Mouse (Mus musculus) lung, postnatal 0 days (tissue): Measurements from ENCODE around the gene Astn1. TPM values are rescaled to one million over a fixed set of nuclear protein-coding genes. Genes with fewer than 3 reads are reported as not detected.

Source experiments
- ATAC-seq: fragments of 200-750 bp; cut with Nextera tagmentation; 2 replicates; pipeline ENCODE4 v1.8.0; 2017; ENCODE audit warnings: moderate library complexity
- DNase-seq: peaks from one replicate; pipeline ENCODE4 v3.0.0-alpha.2; 2016; ENCODE audit warnings: low spot score
- H3K27ac ChIP-seq: fragments of 300-500 bp; sonication (generic); 2 replicates; pipeline ENCODE4 v1.5.1; 2014; ENCODE audit warnings: antibody characterized with exemption, mild to moderate bottlenecking, low read length, mixed read lengths
- H3K27me3 ChIP-seq: fragments of 300-500 bp; sonication (generic); replicated peaks from 2 replicates; pipeline ENCODE4 v1.6.1; 2014; ENCODE audit warnings: low read length, mixed read lengths; ENCODE audit not compliant: insufficient read depth
- H3K36me3 ChIP-seq: fragments of 300-500 bp; sonication (generic); 2 replicates; pipeline ENCODE4 v1.6.1; 2014; ENCODE audit warnings: low read length, mixed read lengths; ENCODE audit not compliant: insufficient read depth
- H3K4me1 ChIP-seq: fragments of 300-500 bp; sonication (generic); 2 replicates; pipeline ENCODE4 v1.6.1; 2014; ENCODE audit warnings: antibody characterized with exemption, low read depth, low read length, mixed read lengths; ENCODE audit not compliant: insufficient read depth
- H3K4me2 ChIP-seq: fragments of 300-500 bp; sonication (generic); replicated peaks from 2 replicates; pipeline ENCODE4 v1.6.1; 2014; ENCODE audit warnings: low read depth, mild to moderate bottlenecking, low read length, moderate library complexity, mixed read lengths
- H3K4me3 ChIP-seq: fragments of 300-500 bp; sonication (generic); 2 replicates; pipeline ENCODE4 v1.5.1; 2014; ENCODE audit warnings: low read depth, low read length
- H3K9ac ChIP-seq: fragments of 300-500 bp; sonication (generic); replicated peaks from 2 replicates; pipeline ENCODE4 v1.6.1; 2014; ENCODE audit warnings: low read depth, mild to moderate bottlenecking
- H3K9me3 ChIP-seq: fragments of 300-500 bp; sonication (generic); 2 replicates; pipeline ENCODE4 v1.6.1; 2016; ENCODE audit warnings: low read length, mixed read lengths
- CTCF ChIP-seq: IDR thresholded peaks from 2 replicates; pipeline ENCODE4 v1.5.1; 2016; ENCODE audit warnings: antibody characterized with exemption, mild to moderate bottlenecking
- EP300 ChIP-seq: IDR thresholded peaks from 2 replicates; pipeline ENCODE4 v1.6.1; 2016; ENCODE audit warnings: antibody characterized with exemption, mild to moderate bottlenecking, control low read depth
- WGBS: fragments of 180-500 bp; shearing (Covaris S2); extraction: QIAGEN DNeasy Blood & Tissue Kit; methylation state at CpG from one replicate; pipeline ENCODE4 v1.1.7; 2014; 5-methylcytosine and 5-hydroxymethylcytosine counted together
- polyA plus RNA-seq: library from polyadenylated mRNA; unstranded; fragments of >200 nt; fragmentation: Nextera tagmentation; extraction: Ambion mirVana; gene quantifications from 2 replicates; pipeline ENCODE4 v1.2.1, GENCODE M21; 2015

The Astn1 gene
- polyA plus RNA-seq, 1 experiment from 2014 or later, result 0.05 TPM

DNA sequence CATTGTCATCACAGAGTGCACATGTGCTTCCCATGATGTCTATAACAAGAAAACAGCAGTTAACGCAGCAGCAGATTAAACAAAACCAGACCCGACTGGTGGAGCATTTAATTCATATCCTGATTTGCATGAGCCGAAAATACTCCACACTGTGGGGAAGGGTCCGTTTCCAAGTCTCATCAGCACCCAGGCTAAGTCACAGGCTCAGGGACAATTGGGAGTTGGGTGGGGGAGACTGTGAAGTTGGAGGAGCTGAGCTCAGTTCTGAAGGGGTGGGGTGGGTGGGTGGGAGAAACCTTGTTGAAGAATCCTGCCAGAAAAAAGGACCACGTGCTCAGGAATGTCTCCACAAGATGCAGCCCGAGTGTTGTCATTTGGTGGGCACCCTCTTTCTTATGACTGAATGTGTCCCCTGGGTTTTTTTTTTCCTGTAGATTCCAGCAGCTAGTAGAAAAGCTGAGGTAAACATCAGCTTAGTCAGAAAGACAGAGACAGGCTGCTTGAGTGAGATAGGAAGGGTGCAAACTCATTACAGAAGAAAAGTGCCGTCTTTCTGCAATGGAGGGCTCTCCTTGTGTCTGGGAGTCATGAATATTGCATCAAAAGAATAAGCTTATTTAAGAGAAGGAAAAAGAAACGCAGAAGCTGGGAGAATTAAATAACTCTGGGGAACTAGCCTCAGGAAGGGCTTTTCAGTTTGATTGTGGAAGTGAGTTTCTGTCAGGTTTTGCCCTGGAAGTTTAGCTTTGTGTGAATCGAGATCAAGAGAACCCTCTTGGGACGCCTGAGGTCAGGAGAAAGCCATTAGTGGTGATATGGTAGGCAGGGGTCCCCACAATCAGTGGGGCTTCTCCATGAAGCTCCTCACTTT, 44.1 kb downstream of the Astn1 start:
- H3K27me3 ChIP-seq, result no peaks in the 10 kb centered on the region
- no peaks in the 10 kb centered on the region for H3K36me3 ChIP-seq
- TF ChIP-seq EP300 (no peak), CTCF (no peak)
- no peak overlapping the region for H3K27ac ChIP-seq
- DNase-seq (no peak), ATAC-seq (no peak)
- H3K9ac ChIP-seq, result no peak overlapping the region
- H3K4me3 ChIP-seq, result no peak overlapping the region
- no peak overlapping the region for H3K4me2 ChIP-seq
- 61% methylated on average over 10 of the region's 10 CpGs for WGBS
- no peaks in the 10 kb centered on the region for H3K9me3 ChIP-seq
- H3K4me1 ChIP-seq, result no peaks in the 10 kb centered on the region

DNA sequence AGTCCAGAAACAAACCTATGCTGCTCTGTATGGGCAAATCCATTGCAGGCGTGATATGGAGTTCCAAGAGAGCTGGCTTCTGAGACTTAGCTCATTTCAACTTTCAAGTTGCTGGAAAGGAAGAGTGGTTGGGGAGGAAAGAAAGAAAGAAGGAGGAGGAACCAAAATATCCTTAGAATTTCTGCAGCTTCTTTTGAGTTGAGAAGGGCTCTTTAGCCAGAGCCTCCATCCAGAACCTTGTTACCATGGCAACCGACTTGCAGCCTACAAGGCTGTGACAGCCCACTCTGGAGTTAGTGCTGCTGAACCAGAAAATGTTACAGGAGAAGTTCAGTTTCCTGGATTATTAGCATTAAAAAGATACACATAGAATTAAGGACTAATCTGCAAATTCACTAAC, 46.1 kb downstream of the Astn1 start:
- H3K4me1 ChIP-seq, result no peaks in the 10 kb centered on the region
- DNase-seq, result no peak

DNA sequence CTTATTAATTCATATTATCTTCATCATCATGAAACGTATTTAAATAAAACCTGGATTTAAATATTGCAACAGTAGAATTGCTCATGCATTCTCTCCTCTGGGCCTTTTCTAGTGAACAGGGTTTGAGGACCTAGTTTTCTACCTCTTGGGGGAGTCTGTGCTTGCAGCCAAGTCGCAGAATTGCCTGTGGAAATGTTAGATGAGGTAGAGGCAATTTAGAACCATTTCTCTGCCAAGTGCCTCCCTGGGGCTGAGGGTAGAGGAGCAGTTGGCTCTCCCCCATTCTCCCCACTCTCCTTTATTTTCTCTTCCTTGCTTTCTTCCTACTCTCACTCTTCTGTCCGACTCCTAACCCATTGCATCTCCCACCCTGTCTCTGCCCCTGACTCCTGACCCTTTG, 49.1 kb downstream of the Astn1 start:
- Histone ChIP-seq H3K9me3 (no peaks in the 10 kb centered on the region), H3K27ac (no peak overlapping the region), H3K4me1 (no peaks in the 10 kb centered on the region), H3K4me3 (no peak overlapping the region), H3K36me3 (no peaks in the 10 kb centered on the region), H3K4me2 (no peak overlapping the region), H3K9ac (no peak overlapping the region), H3K27me3 (no peaks in the 10 kb centered on the region)
- ATAC-seq, result no peak
- TF ChIP-seq CTCF (no peak), EP300 (no peak)
- DNase-seq, result no peak
- 58% methylated on average over 3 of the region's 3 CpGs for WGBS

More for the DNA sequence above, 46.1 kb downstream of the Astn1 start:
- WGBS, result 69% methylated on average over 2 of the region's 2 CpGs
- H3K4me3 ChIP-seq, result no peak overlapping the region
- ATAC-seq, result no peak
- H3K27me3 ChIP-seq, result no peaks in the 10 kb centered on the region
- no peak overlapping the region for H3K27ac ChIP-seq
- H3K4me2 ChIP-seq, result no peak overlapping the region
- no peaks in the 10 kb centered on the region for H3K9me3 ChIP-seq
- TF ChIP-seq CTCF (no peak), EP300 (no peak)
- H3K9ac ChIP-seq, result no peak overlapping the region
- no peaks in the 10 kb centered on the region for H3K36me3 ChIP-seq

DNA sequence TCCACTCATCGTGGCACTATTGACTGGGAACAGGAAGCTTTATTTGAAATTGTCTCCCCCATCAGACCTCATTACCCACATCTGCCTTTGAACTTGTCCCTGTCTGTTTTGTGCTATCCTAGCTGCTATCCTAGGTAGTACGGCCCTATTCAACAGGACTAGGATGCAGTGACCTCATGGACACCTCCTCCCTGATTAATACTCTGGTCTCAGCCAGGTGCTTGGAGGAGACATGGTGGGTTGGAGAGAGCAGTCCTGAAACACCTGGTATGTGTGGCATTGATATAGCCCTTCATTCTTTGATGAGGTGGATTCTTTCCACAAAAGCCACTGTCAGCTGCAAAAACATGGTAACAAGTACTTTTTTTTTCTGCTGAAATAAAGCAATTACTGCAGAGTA, 52.1 kb downstream of the Astn1 start:
- Histone ChIP-seq H3K27me3 (no peaks in the 10 kb centered on the region), H3K36me3 (no peaks in the 10 kb centered on the region), H3K9me3 (no peaks in the 10 kb centered on the region), H3K27ac (no peak overlapping the region), H3K4me2 (no peak overlapping the region), H3K4me3 (no peak overlapping the region), H3K4me1 (no peaks in the 10 kb centered on the region), H3K9ac (no peak overlapping the region)
- ATAC-seq, result no peak
- no peak for DNase-seq
- no peak for TF ChIP-seq EP300
- no peak for TF ChIP-seq CTCF
- WGBS, result 79% methylated on average over 2 of the region's 2 CpGs

DNA sequence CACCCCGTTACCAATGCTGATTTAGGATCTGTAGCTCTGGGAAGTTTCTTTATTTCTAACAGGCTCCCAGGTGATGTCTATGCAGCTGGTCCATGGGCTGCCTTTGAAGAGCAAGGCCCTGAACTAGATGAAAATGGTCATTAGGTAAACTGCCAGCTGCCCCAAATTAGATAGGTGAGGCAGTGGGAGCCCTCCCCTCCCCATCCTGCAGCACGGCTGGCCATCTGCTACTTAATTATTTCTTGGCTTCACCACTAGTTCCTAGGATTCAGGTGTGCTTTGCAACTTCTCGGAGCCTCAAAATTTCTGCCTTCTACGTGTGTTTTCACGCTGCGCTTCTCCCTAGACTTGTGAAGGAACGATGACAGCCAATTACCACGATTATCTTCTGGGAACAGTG, 59.4 kb downstream of the Astn1 start:
- no peak for TF ChIP-seq CTCF
- TF ChIP-seq EP300, result no peak
- H3K9me3 ChIP-seq, result no peaks in the 10 kb centered on the region
- DNase-seq (no peak), ATAC-seq (no peak)
- H3K27ac ChIP-seq, result no peak overlapping the region
- WGBS, result 88% methylated on average over 8 of the region's 8 CpGs
- H3K4me3 ChIP-seq, result no peak overlapping the region
- no peaks in the 10 kb centered on the region for H3K36me3 ChIP-seq
- H3K4me2 ChIP-seq, result no peak overlapping the region
- no peaks in the 10 kb centered on the region for H3K27me3 ChIP-seq
- H3K9ac ChIP-seq, result no peak overlapping the region
- H3K4me1 ChIP-seq, result no peaks in the 10 kb centered on the region

DNA sequence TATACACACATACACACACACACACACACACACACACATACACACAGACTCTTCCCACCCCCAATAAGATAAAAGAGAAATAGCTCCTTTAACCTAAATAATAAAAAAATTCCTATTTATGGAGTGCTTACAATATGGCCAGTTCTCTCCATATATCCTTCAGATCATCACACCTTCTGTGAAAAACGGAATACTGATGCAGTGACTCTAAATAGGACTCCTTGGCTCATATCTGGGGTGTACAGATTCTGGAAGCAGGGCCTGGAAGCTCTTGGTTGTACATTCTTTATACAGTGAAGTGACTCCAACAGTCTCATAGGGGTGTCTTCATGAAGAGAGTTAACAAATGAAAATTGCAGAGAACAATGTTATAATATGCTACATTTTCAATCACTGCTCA, 60.7 kb downstream of the Astn1 start:
- Histone ChIP-seq H3K27ac (no peak overlapping the region), H3K9me3 (no peaks in the 10 kb centered on the region), H3K27me3 (no peaks in the 10 kb centered on the region), H3K4me3 (no peak overlapping the region), H3K4me2 (no peak overlapping the region), H3K36me3 (no peaks in the 10 kb centered on the region), H3K4me1 (no peaks in the 10 kb centered on the region), H3K9ac (no peak overlapping the region)
- ATAC-seq, result no peak
- no peak for DNase-seq
- TF ChIP-seq EP300 (no peak), CTCF (no peak)
- 27% methylated on average over 1 of the region's 1 CpGs for WGBS
